Mouse (Mus musculus): ENCODE results near the gene Gorasp1. TPM values are rescaled to one million over a fixed set of nuclear protein-coding genes. Genes with fewer than 3 reads are reported as not detected.
A peak's percentile ranks its signal among the peaks of the same experiment; 100 is the strongest.

Gene Gorasp1
- total RNA-seq, 2 experiments from 2014 or later = 32.6 to 35.4 TPM

- intact Hi-C loops (cut with DNase I) = loop anchor here (1.0 to 10.0 kb wide), 2 partner anchors 244 to 429 kb away; no protein-coding TSS in a partner anchor
- no peak for DNase-seq (ENCODE audit: low spot score in 2 of 2)
These were observed 48.5 kb downstream of the Gorasp1 start for GRCm38 (mm10) chr9:119888843-119889246.

DNA sequence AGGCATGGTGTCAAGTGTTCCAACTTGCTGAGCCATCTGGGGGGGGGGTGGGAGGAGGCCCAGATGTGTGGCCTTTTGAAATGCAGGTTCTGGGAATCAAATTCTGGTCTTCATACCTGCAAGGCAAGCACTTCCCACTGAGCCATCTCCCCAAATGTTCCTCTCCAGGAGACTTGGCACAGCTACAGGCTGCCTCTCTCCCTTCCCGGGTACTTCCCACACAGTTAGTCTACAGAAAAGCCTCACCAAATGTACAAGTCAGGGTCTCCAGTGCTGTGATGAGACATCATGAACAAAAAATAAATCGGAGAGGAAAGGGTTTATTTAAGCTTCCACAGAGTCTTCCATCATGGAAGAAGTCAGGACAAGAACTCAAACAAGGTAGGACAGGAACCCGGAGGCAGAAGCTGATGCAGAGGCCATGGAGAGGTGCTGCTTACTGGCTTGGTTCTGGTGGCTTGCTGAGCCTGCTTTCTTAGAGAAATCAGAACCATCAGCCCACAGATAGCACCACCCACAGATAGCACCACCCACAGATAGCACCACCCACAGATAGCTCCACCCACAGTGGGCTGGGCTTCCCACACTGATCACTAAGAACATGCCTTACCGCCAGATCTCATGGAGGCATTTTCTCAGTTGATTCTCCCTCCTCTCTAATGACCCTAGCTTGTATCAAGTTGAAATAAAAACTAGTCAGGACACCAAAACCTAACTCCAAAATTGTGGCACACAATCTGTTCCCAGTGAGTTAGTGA is 50.0 kb downstream of the Gorasp1 start:
- intact Hi-C loops (cut with DNase I) = loop anchor here (10.0 kb wide), 1 partner anchor 243 kb away; no protein-coding TSS in a partner anchor
- DNase-seq (ENCODE audit: low spot score in 2 of 2) = peak in 1 of 2 experiments; percentile 53

Other genes starting within 250 kb of the Gorasp1 start
- gene Scn10a, start 218.2 kb downstream of the Gorasp1 start, total RNA-seq (2021) = under 1 TPM; 0.09 to 0.11 TPM
- under 1 TPM; 0.16 to 0.34 TPM for gene Scn11a, start 112.1 kb downstream of the Gorasp1 start, total RNA-seq (2021)
- 10 to 100 TPM; 67.8 to 82.2 TPM for gene Wdr48, start 42.7 kb downstream of the Gorasp1 start, total RNA-seq (2021)
- under 1 TPM; 0.43 to 0.60 TPM for gene Ttc21a, start within 50 bp of the Gorasp1 start, total RNA-seq (2021)
- 10 to 100 TPM; 14.2 to 16.1 TPM for gene Csrnp1, start 47.1 kb upstream of the Gorasp1 start, total RNA-seq (2021)
- gene Xirp1, start 86.0 kb upstream of the Gorasp1 start, total RNA-seq (2021) = under 1 TPM; 0.11 TPM
- 10 to 100 TPM; 33.5 to 33.7 TPM for gene Cx3cr1, start 132.3 kb upstream of the Gorasp1 start, total RNA-seq (2021)
- gene Ccr8, start 154.5 kb upstream of the Gorasp1 start, total RNA-seq (2021) = not detected
- gene Slc25a38, start 172.8 kb upstream of the Gorasp1 start, total RNA-seq (2021) = 10 to 100 TPM; 26.0 to 27.6 TPM
- 100 to 1,000 TPM; 397 to 401 TPM for gene Rpsa, start 190.1 kb upstream of the Gorasp1 start, total RNA-seq (2021)
- 100 to 1,000 TPM; 294 to 388 TPM for gene Mobp, start 212.1 kb upstream of the Gorasp1 start, total RNA-seq (2021)

All from left cerebral cortex, postnatal 25 days (tissue).